Mouse (Mus musculus) small intestine, adult 2 months (tissue): ENCODE data around the gene Slc9a1. TPM values are rescaled to one million over a fixed set of nuclear protein-coding genes. Genes with fewer than 3 reads are reported as not detected.

Source experiments
- H3K27ac ChIP-seq: fragments of 200-500 bp; 2 replicates; pipeline ENCODE4 v1.5.1; 2012; ENCODE audit warnings: low read depth, low read length, control low read depth, inconsistent platforms; ENCODE audit not compliant: insufficient read depth
- H3K27me3 ChIP-seq: fragments of 200-500 bp; 2 replicates; pipeline ENCODE4 v1.6.1; 2012; ENCODE audit warnings: mild to moderate bottlenecking, moderate library complexity, low read length, inconsistent platforms; ENCODE audit not compliant: control insufficient read depth, insufficient read depth
- H3K36me3 ChIP-seq: fragments of 200-500 bp; 2 replicates; pipeline ENCODE4 v1.6.1; 2012; ENCODE audit warnings: mild to moderate bottlenecking, low read length, control low read depth, inconsistent platforms; ENCODE audit not compliant: control insufficient read depth, insufficient read depth
- H3K4me1 ChIP-seq: fragments of 200-500 bp; 2 replicates; pipeline ENCODE4 v1.6.1; 2012; ENCODE audit warnings: low read length, inconsistent platforms, mixed read lengths; ENCODE audit not compliant: control insufficient read depth, insufficient read depth, insufficient read length
- H3K4me3 ChIP-seq: fragments of 200-500 bp; 2 replicates; pipeline ENCODE4 v1.5.1; 2012; ENCODE audit warnings: low read depth, mild to moderate bottlenecking, control low read depth, inconsistent platforms, low read length, moderate library complexity
- CTCF ChIP-seq: fragments of 200-500 bp; IDR thresholded peaks from 2 replicates; pipeline ENCODE4 v1.5.1; 2012; ENCODE audit warnings: low read depth, mild to moderate bottlenecking, control low read depth, inconsistent platforms, low read length, moderate library complexity, mixed read lengths; ENCODE audit not compliant: insufficient replicate concordance, insufficient read length; ENCODE audit errors: extremely low read depth
- POLR2A ChIP-seq: fragments of 200-500 bp; IDR thresholded peaks from 2 replicates; pipeline ENCODE4 v1.6.1; 2012; ENCODE audit warnings: low read depth, mild to moderate bottlenecking, control low read depth, inconsistent platforms, low read length, moderate library complexity
- WGBS: fragments of 180-500 bp; shearing (Covaris S2); methylation state at CpG from one replicate; pipeline ENCODE4 v1.1.7; 2018; 5-methylcytosine and 5-hydroxymethylcytosine counted together
- polyA plus RNA-seq: library from polyadenylated mRNA; depleted of rRNA; stranded (reverse); fragments of >200 nt; gene quantifications from 2 replicates; pipeline ENCODE4 v1.2.3, GENCODE M21; 2012

Gene Slc9a1
- polyA plus RNA-seq, 1 experiment: 46.3 TPM

- Histone ChIP-seq H3K4me1 (peaks cover 9% of the 10 kb centered on the region; the same call in 1 of the 2 replicates), H3K27ac (no peak overlapping the region), H3K4me3 (no peak overlapping the region), H3K36me3 (no peaks in the 10 kb centered on the region), H3K27me3 (no peaks in the 10 kb centered on the region)
- 4% methylated on average over 10 of the region's 10 CpGs for WGBS
- TF ChIP-seq CTCF (peak; percentile 97; the same call in 1 of the 2 replicates), POLR2A (no peak)
These were observed 82.0 kb downstream of the Slc9a1 start for GRCm38 (mm10) chr4:133451536-133451935.

- H3K4me1 ChIP-seq: peaks cover 9% of the 10 kb centered on the region; the same call in 1 of the 2 replicates
- 63% methylated on average over 7 of the region's 7 CpGs for WGBS
- TF ChIP-seq POLR2A: no peak
- TF ChIP-seq CTCF: no peak
- no peak overlapping the region for H3K27ac ChIP-seq
- H3K27me3 ChIP-seq: no peaks in the 10 kb centered on the region
- no peak overlapping the region for H3K4me3 ChIP-seq
- no peaks in the 10 kb centered on the region for H3K36me3 ChIP-seq
These were observed 82.9 kb downstream of the Slc9a1 start for GRCm38 (mm10) chr4:133452433-133452832.

- no peak overlapping the region for H3K27ac ChIP-seq
- H3K36me3 ChIP-seq: no peaks in the 10 kb centered on the region
- H3K27me3 ChIP-seq: no peaks in the 10 kb centered on the region
- TF ChIP-seq POLR2A: no peak
- no peak for TF ChIP-seq CTCF
- H3K4me1 ChIP-seq: peaks cover 5% of the 10 kb centered on the region; the same call in 1 of the 2 replicates
- WGBS: 60% methylated on average over 3 of the region's 3 CpGs
- no peak overlapping the region for H3K4me3 ChIP-seq
These were observed 88.5 kb downstream of the Slc9a1 start for GRCm38 (mm10) chr4:133458044-133458443.

GRCm38 (mm10) chr4:133460006-133460405 is 90.5 kb downstream of the Slc9a1 start:
- H3K4me3 ChIP-seq: no peak overlapping the region
- WGBS: 61% methylated on average over 1 of the region's 1 CpGs
- no peak for TF ChIP-seq CTCF
- TF ChIP-seq POLR2A: no peak
- no peak overlapping the region for H3K27ac ChIP-seq
- H3K4me1 ChIP-seq: peaks cover 5% of the 10 kb centered on the region; the same call in 1 of the 2 replicates
- no peaks in the 10 kb centered on the region for H3K27me3 ChIP-seq
- no peaks in the 10 kb centered on the region for H3K36me3 ChIP-seq

GRCm38 (mm10) chr4:133460796-133461325 is 91.4 kb downstream of the Slc9a1 start:
- H3K36me3 ChIP-seq: no peaks in the 10 kb centered on the region
- H3K4me3 ChIP-seq: no peak overlapping the region
- TF ChIP-seq CTCF (peak; percentile 12; the same call in 1 of the 2 replicates), POLR2A (no peak)
- 61% methylated on average over 5 of the region's 5 CpGs for WGBS
- peaks cover 5% of the 10 kb centered on the region; the same call in 1 of the 2 replicates for H3K4me1 ChIP-seq
- H3K27ac ChIP-seq: no peak overlapping the region
- no peaks in the 10 kb centered on the region for H3K27me3 ChIP-seq

- Histone ChIP-seq H3K27ac (no peak overlapping the region), H3K4me1 (peaks cover 5% of the 10 kb centered on the region; the same call in 1 of the 2 replicates), H3K4me3 (no peak overlapping the region), H3K36me3 (no peaks in the 10 kb centered on the region), H3K27me3 (no peaks in the 10 kb centered on the region)
- no peak for TF ChIP-seq CTCF
- TF ChIP-seq POLR2A: no peak
- 65% methylated on average over 4 of the region's 4 CpGs for WGBS
These were observed 91.9 kb downstream of the Slc9a1 start for GRCm38 (mm10) chr4:133461362-133461761.

- H3K4me3 ChIP-seq: no peak overlapping the region
- WGBS: 41% methylated on average over 6 of the region's 6 CpGs
- TF ChIP-seq CTCF (no peak), POLR2A (no peak)
These were observed 93.7 kb downstream of the Slc9a1 start for GRCm38 (mm10) chr4:133463184-133463583.

More at GRCm38 (mm10) chr4:133463184-133463583, 93.7 kb downstream of the Slc9a1 start:
- no peaks in the 10 kb centered on the region for H3K36me3 ChIP-seq
- H3K4me1 ChIP-seq: peaks cover 7% of the 10 kb centered on the region
- no peak overlapping the region for H3K27ac ChIP-seq
- H3K27me3 ChIP-seq: no peaks in the 10 kb centered on the region
